Mouse (Mus musculus): ENCODE results near the gene Cdk18. TPM values are rescaled to one million over a fixed set of nuclear protein-coding genes. Genes with fewer than 3 reads are reported as not detected.

Cdk18 gene
- polyA plus RNA-seq, 1 experiment = 40.2 TPM

- H3K79me3 ChIP-seq (ENCODE audit: low read depth) = no peaks in the 10 kb centered on the region
- no peak for TF ChIP-seq MYOD1 (IDR thresholded peaks at IDR 0.05; ENCODE audit: control insufficient read depth, insufficient read length, low read depth)
- no peak for TF ChIP-seq CEBPB (IDR thresholded peaks at IDR 0.05; ENCODE audit: low read depth)
- TF ChIP-seq CTCF (IDR thresholded peaks at IDR 0.05; ENCODE audit: control insufficient read depth, insufficient read depth, insufficient read length) = no peak
- no peak for TF ChIP-seq USF1 (IDR thresholded peaks at IDR 0.05; ENCODE audit: low read depth)
- no peak for TF ChIP-seq MYOG (IDR thresholded peaks at IDR 0.05; ENCODE audit: control insufficient read depth, extremely low read depth, insufficient read length)
- TF ChIP-seq FOSL1 (IDR thresholded peaks at IDR 0.05; ENCODE audit: insufficient read depth, low read length, poor library complexity, severe bottlenecking) = no peak
- TF ChIP-seq MAX (IDR thresholded peaks at IDR 0.05) = no peak
Measured at GRCm38 (mm10) chr1:132153086-132153690, 13.7 kb upstream of the Cdk18 start.

DNA sequence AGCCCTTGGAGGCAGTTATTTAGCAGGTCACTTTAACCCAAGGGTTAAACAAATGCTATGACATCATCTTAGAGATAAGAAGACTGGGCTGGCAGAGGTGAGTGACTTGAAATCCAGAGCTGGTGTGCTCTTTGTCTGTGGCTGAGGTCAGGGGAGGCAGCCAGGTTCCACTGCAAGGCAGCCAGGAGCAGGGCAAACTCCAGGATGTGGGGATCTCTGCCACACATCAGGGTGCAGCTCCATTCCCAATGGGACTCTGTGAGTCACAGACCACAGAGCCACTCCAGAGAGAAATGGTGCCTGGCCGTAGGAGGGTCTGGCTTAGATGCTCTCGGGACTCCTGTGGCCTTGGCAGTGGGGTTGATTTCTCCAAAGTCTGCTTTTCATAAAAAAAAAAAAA is 12.4 kb upstream of the Cdk18 start:
- no peaks in the 10 kb centered on the region for H3K36me3 ChIP-seq (ENCODE audit: control insufficient read depth, insufficient read depth)
- H3K4me3 ChIP-seq (ENCODE audit: insufficient read depth, poor library complexity, severe bottlenecking) = no peak overlapping the region
- H3ac ChIP-seq (ENCODE audit: control insufficient read depth, insufficient read length, low read depth) = no peak overlapping the region
- TF ChIP-seq FOSL1 (IDR thresholded peaks at IDR 0.05; ENCODE audit: insufficient read depth, low read length, poor library complexity, severe bottlenecking) (peak; percentile 79), MAX (IDR thresholded peaks at IDR 0.05) (peak; percentile 24), CEBPB (IDR thresholded peaks at IDR 0.05; ENCODE audit: low read depth) (no peak), MYOD1 (IDR thresholded peaks at IDR 0.05; ENCODE audit: control insufficient read depth, insufficient read length, low read depth) (peak; percentile 61)
- no peaks in the 10 kb centered on the region for H3K27me3 ChIP-seq (ENCODE audit: control insufficient read depth, insufficient read depth, insufficient read length)
- no peaks in the 10 kb centered on the region for H3K79me2 ChIP-seq (ENCODE audit: control insufficient read depth, insufficient read depth)
- no peaks in the 10 kb centered on the region for H3K79me3 ChIP-seq (ENCODE audit: low read depth)

More at GRCm38 (mm10) chr1:132153086-132153690, 13.7 kb upstream of the Cdk18 start:
- Histone ChIP-seq H3K4me3 (ENCODE audit: insufficient read depth, poor library complexity, severe bottlenecking) (no peak overlapping the region), H3K79me2 (ENCODE audit: control insufficient read depth, insufficient read depth) (no peaks in the 10 kb centered on the region), H3K27me3 (ENCODE audit: control insufficient read depth, insufficient read depth, insufficient read length) (no peaks in the 10 kb centered on the region), H3ac (ENCODE audit: control insufficient read depth, insufficient read length, low read depth) (no peak overlapping the region), H3K36me3 (ENCODE audit: control insufficient read depth, insufficient read depth) (no peaks in the 10 kb centered on the region)

DNA sequence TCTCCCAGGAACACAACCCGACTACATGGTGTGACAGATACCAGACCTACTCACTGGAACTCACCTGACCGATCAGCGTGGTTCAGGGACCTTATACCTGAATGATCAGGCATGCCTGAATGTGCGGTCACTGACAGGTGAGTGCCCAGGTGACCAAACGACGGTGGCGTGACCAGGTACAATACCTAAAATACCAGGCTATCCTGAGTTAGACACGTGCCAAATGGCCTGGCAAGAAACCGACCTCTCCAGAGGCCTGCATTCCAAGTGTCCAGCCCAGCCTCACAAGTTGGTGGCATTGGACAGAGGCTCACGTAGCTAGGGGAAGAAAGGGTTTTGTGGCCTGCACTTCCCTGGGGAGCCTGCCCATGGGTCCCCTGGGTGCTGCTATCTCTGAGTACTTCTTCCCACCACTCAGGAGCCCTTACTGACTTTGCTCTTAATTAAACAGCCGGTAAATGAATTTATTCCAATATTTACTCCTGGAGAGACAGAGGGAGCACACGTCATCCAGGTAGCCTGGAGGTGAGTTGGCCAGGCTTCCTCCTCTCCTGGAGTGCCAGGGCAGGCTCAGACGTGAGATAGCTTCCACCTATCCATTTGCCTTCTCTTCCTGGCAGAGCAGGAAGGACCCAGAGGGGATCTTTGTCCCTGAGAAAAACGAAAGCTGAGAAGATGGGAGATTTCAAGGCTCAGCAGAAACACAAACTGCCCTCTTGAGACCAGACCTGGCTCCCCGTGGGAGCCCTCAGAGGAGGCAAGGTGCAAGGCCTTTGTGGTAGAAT is 11.5 kb upstream of the Cdk18 start:
- TF ChIP-seq MYOG (IDR thresholded peaks at IDR 0.05; ENCODE audit: control insufficient read depth, extremely low read depth, insufficient read length) = no peak
- no peak for TF ChIP-seq CTCF (IDR thresholded peaks at IDR 0.05; ENCODE audit: control insufficient read depth, insufficient read depth, insufficient read length)
- peak; percentile 34 for TF ChIP-seq MAX (IDR thresholded peaks at IDR 0.05)
- H3K36me3 ChIP-seq (ENCODE audit: control insufficient read depth, insufficient read depth) = no peaks in the 10 kb centered on the region
- peak overlapping the region; percentile 5 for H3ac ChIP-seq (ENCODE audit: control insufficient read depth, insufficient read length, low read depth)
- no peaks in the 10 kb centered on the region for H3K79me3 ChIP-seq (ENCODE audit: low read depth)
- no peak overlapping the region for H3K4me3 ChIP-seq (ENCODE audit: insufficient read depth, poor library complexity, severe bottlenecking)
- no peaks in the 10 kb centered on the region for H3K27me3 ChIP-seq (ENCODE audit: control insufficient read depth, insufficient read depth, insufficient read length)
- H3K79me2 ChIP-seq (ENCODE audit: control insufficient read depth, insufficient read depth) = no peaks in the 10 kb centered on the region

GRCm38 (mm10) chr1:132150171-132150570 is 10.7 kb upstream of the Cdk18 start:
- no peaks in the 10 kb centered on the region for H3K36me3 ChIP-seq (ENCODE audit: control insufficient read depth, insufficient read depth)
- TF ChIP-seq CTCF (IDR thresholded peaks at IDR 0.05; ENCODE audit: control insufficient read depth, insufficient read depth, insufficient read length) (no peak), FOSL1 (IDR thresholded peaks at IDR 0.05; ENCODE audit: insufficient read depth, low read length, poor library complexity, severe bottlenecking) (peak; percentile 54), USF1 (IDR thresholded peaks at IDR 0.05; ENCODE audit: low read depth) (no peak), MYOD1 (IDR thresholded peaks at IDR 0.05; ENCODE audit: control insufficient read depth, insufficient read length, low read depth) (peak; percentile 39), CEBPB (IDR thresholded peaks at IDR 0.05; ENCODE audit: low read depth) (no peak)
- no peaks in the 10 kb centered on the region for H3K79me3 ChIP-seq (ENCODE audit: low read depth)
- H3ac ChIP-seq (ENCODE audit: control insufficient read depth, insufficient read length, low read depth) = no peak overlapping the region
- no peaks in the 10 kb centered on the region for H3K27me3 ChIP-seq (ENCODE audit: control insufficient read depth, insufficient read depth, insufficient read length)
- H3K79me2 ChIP-seq (ENCODE audit: control insufficient read depth, insufficient read depth) = no peaks in the 10 kb centered on the region
- no peak overlapping the region for H3K4me3 ChIP-seq (ENCODE audit: insufficient read depth, poor library complexity, severe bottlenecking)

DNA sequence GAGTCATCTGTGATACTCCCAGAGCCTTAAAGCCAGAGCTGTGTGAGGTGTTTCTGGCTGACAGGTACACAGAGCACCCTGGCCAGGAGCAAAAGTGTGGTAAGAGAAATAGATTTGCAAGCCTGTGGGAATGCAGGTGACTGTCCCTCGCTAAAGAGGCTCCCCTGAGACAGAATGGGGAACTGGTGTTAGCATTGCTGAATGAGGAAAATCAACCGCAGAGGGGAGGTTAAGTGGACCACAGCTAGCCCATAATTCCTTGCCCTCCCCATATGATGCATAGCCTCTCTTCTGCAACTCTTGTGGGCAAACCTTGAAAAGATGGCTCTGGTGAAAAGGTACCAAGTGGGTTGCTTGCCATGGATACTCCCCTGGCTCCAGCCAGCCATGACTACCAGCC is 9.9 kb upstream of the Cdk18 start:
- Histone ChIP-seq H3K4me3 (ENCODE audit: insufficient read depth, poor library complexity, severe bottlenecking) (no peak overlapping the region), H3K79me2 (ENCODE audit: control insufficient read depth, insufficient read depth) (no peaks in the 10 kb centered on the region), H3K27me3 (ENCODE audit: control insufficient read depth, insufficient read depth, insufficient read length) (no peaks in the 10 kb centered on the region), H3K36me3 (ENCODE audit: control insufficient read depth, insufficient read depth) (no peaks in the 10 kb centered on the region), H3ac (ENCODE audit: control insufficient read depth, insufficient read length, low read depth) (no peak overlapping the region), H3K79me3 (ENCODE audit: low read depth) (no peaks in the 10 kb centered on the region)
- TF ChIP-seq MYOG (IDR thresholded peaks at IDR 0.05; ENCODE audit: control insufficient read depth, extremely low read depth, insufficient read length) (no peak), MYOD1 (IDR thresholded peaks at IDR 0.05; ENCODE audit: control insufficient read depth, insufficient read length, low read depth) (peak; percentile 24)

DNA sequence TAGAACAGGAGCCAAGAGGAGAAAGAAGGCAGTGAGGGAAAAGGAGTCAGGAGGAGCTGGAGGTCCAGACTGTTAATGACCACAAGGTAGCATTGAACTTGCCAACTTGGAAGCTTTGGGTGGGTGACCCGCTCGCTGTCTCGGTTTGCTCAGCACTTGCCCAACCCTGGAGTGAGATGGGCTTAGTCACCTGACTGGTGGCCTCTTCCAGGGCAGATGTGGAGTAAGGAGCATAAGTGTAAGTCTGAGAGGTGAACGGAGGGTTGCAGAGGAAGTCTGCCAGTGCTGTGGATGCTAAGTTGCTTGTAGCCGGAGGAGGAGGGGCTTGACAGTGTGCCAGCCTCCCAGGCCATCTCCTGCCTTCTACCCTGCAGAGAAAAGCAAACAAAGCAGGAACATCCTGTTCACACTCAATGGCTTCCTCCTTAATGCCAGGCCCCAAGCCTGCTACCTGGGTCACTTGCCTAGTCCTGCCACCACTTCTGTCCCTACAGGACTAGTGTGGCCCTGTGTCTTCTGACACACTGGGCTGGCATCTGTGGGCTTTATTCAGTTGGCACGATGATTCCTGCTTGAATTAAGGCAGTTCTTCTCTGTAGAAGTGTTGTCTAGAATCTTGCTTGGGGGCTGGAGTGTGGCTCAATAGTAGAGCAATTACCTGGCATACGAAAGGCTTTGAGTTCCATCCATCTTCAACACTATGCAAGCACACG is 6.6 kb upstream of the Cdk18 start:
- Histone ChIP-seq H3K79me2 (ENCODE audit: control insufficient read depth, insufficient read depth) (no peaks in the 10 kb centered on the region), H3K79me3 (ENCODE audit: low read depth) (no peaks in the 10 kb centered on the region), H3K27me3 (ENCODE audit: control insufficient read depth, insufficient read depth, insufficient read length) (no peaks in the 10 kb centered on the region), H3K4me3 (ENCODE audit: insufficient read depth, poor library complexity, severe bottlenecking) (no peak overlapping the region), H3K36me3 (ENCODE audit: control insufficient read depth, insufficient read depth) (no peaks in the 10 kb centered on the region), H3ac (ENCODE audit: control insufficient read depth, insufficient read length, low read depth) (no peak overlapping the region)
- TF ChIP-seq MAX (IDR thresholded peaks at IDR 0.05) (no peak), MYOG (IDR thresholded peaks at IDR 0.05; ENCODE audit: control insufficient read depth, extremely low read depth, insufficient read length) (no peak), USF1 (IDR thresholded peaks at IDR 0.05; ENCODE audit: low read depth) (peak; percentile 58), MYOD1 (IDR thresholded peaks at IDR 0.05; ENCODE audit: control insufficient read depth, insufficient read length, low read depth) (no peak), FOSL1 (IDR thresholded peaks at IDR 0.05; ENCODE audit: insufficient read depth, low read length, poor library complexity, severe bottlenecking) (no peak), CTCF (IDR thresholded peaks at IDR 0.05; ENCODE audit: control insufficient read depth, insufficient read depth, insufficient read length) (no peak), CEBPB (IDR thresholded peaks at IDR 0.05; ENCODE audit: low read depth) (peak; percentile 13)

Measured in C2C12 (cell line).